Mouse (Mus musculus): ENCODE measurements at regions not wholly inside any gene's neighbourhood (a gene's known extent, or its start where the extent isn't known, plus 50 kb on each side); places are given as distances from the start of the nearest gene placed in this dataset.

GRCm38 (mm10) chr7:137939116-137939515, 458.4 kb downstream of the Tcerg1l start:
- H3K27me3 ChIP-seq (ENCODE audit: control insufficient read depth, insufficient read depth, insufficient read length), result no peaks in the 10 kb centered on the region
- H3K36me3 ChIP-seq (ENCODE audit: control insufficient read depth, insufficient read depth), result no peaks in the 10 kb centered on the region
- TF ChIP-seq MAX (IDR thresholded peaks at IDR 0.05), result no peak
- no peak for TF ChIP-seq USF1 (IDR thresholded peaks at IDR 0.05; ENCODE audit: low read depth)
- no peaks in the 10 kb centered on the region for H3K79me2 ChIP-seq (ENCODE audit: control insufficient read depth, insufficient read depth)
- H3ac ChIP-seq (ENCODE audit: control insufficient read depth, insufficient read length, low read depth), result no peak overlapping the region
- H3K79me3 ChIP-seq (ENCODE audit: low read depth), result no peaks in the 10 kb centered on the region
- no peak overlapping the region for H3K4me3 ChIP-seq (ENCODE audit: insufficient read depth, poor library complexity, severe bottlenecking)

DNA sequence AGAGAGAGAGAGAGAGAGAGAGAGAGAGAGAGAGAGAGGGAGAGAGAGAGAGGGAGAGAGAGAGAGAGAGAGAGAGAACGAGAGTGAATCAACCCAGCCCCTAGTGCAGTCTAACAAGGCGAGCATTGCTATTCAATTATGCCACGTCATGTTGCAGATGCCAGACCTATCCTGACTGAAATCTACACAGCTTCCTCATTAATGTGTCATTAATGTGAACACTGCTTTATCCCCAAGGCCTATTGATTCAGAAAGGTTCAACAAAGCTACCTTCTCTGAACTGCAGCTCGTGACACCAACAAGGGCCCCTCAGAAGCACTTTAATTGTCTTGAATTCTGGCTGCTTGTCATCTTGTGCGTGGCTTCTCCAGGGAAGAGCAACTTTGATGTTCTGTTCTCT, 457.4 kb downstream of the Tcerg1l start:
- H3K4me3 ChIP-seq (ENCODE audit: insufficient read depth, poor library complexity, severe bottlenecking), result no peak overlapping the region
- no peaks in the 10 kb centered on the region for H3K79me2 ChIP-seq (ENCODE audit: control insufficient read depth, insufficient read depth)
- TF ChIP-seq MAX (IDR thresholded peaks at IDR 0.05) (no peak), CTCF (IDR thresholded peaks at IDR 0.05; ENCODE audit: control insufficient read depth, insufficient read depth, insufficient read length) (no peak), FOSL1 (IDR thresholded peaks at IDR 0.05; ENCODE audit: insufficient read depth, low read length, poor library complexity, severe bottlenecking) (no peak), CEBPB (IDR thresholded peaks at IDR 0.05; ENCODE audit: low read depth) (no peak), MYOD1 (IDR thresholded peaks at IDR 0.05; ENCODE audit: control insufficient read depth, insufficient read length, low read depth) (no peak), MYOG (IDR thresholded peaks at IDR 0.05; ENCODE audit: control insufficient read depth, extremely low read depth, insufficient read length) (no peak), USF1 (IDR thresholded peaks at IDR 0.05; ENCODE audit: low read depth) (no peak)
- H3K79me3 ChIP-seq (ENCODE audit: low read depth), result no peaks in the 10 kb centered on the region
- no peaks in the 10 kb centered on the region for H3K27me3 ChIP-seq (ENCODE audit: control insufficient read depth, insufficient read depth, insufficient read length)
- H3ac ChIP-seq (ENCODE audit: control insufficient read depth, insufficient read length, low read depth), result no peak overlapping the region
- H3K36me3 ChIP-seq (ENCODE audit: control insufficient read depth, insufficient read depth), result no peaks in the 10 kb centered on the region

GRCm38 (mm10) chr7:137944991-137945390, 452.5 kb downstream of the Tcerg1l start:
- Histone ChIP-seq H3K36me3 (ENCODE audit: control insufficient read depth, insufficient read depth) (no peaks in the 10 kb centered on the region), H3K79me2 (ENCODE audit: control insufficient read depth, insufficient read depth) (no peaks in the 10 kb centered on the region), H3ac (ENCODE audit: control insufficient read depth, insufficient read length, low read depth) (no peak overlapping the region), H3K79me3 (ENCODE audit: low read depth) (no peaks in the 10 kb centered on the region), H3K27me3 (ENCODE audit: control insufficient read depth, insufficient read depth, insufficient read length) (no peaks in the 10 kb centered on the region), H3K4me3 (ENCODE audit: insufficient read depth, poor library complexity, severe bottlenecking) (no peak overlapping the region)
- no peak for TF ChIP-seq MYOG (IDR thresholded peaks at IDR 0.05; ENCODE audit: control insufficient read depth, extremely low read depth, insufficient read length)
- TF ChIP-seq MAX (IDR thresholded peaks at IDR 0.05), result no peak
- TF ChIP-seq USF1 (IDR thresholded peaks at IDR 0.05; ENCODE audit: low read depth), result no peak
- no peak for TF ChIP-seq MYOD1 (IDR thresholded peaks at IDR 0.05; ENCODE audit: control insufficient read depth, insufficient read length, low read depth)
- TF ChIP-seq CEBPB (IDR thresholded peaks at IDR 0.05; ENCODE audit: low read depth), result no peak
- no peak for TF ChIP-seq CTCF (IDR thresholded peaks at IDR 0.05; ENCODE audit: control insufficient read depth, insufficient read depth, insufficient read length)
- TF ChIP-seq FOSL1 (IDR thresholded peaks at IDR 0.05; ENCODE audit: insufficient read depth, low read length, poor library complexity, severe bottlenecking), result no peak

DNA sequence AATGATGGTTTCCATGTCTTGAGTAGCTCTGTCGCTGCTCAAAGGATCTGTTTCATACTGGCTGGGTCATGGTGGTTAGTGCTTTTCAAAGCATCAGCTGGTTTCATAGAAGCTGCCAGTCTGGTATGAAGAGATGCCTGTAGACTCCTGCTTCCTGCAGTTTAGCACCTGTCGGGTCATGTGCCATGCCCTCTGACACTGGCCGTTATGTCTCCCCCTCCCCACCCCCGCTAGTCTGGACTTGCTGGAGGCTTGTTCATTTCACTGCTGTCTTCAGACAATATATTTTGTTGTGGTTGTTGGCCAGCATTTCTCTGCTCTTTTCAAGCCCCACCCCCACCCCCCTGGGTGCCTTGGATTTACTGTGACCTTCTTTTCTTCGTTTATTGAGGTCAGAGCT, 450.1 kb downstream of the Tcerg1l start:
- H3K36me3 ChIP-seq (ENCODE audit: control insufficient read depth, insufficient read depth), result no peaks in the 10 kb centered on the region
- H3K79me3 ChIP-seq (ENCODE audit: low read depth), result no peaks in the 10 kb centered on the region
- no peak overlapping the region for H3K4me3 ChIP-seq (ENCODE audit: insufficient read depth, poor library complexity, severe bottlenecking)
- no peaks in the 10 kb centered on the region for H3K27me3 ChIP-seq (ENCODE audit: control insufficient read depth, insufficient read depth, insufficient read length)
- no peak for TF ChIP-seq CTCF (IDR thresholded peaks at IDR 0.05; ENCODE audit: control insufficient read depth, insufficient read depth, insufficient read length)
- TF ChIP-seq FOSL1 (IDR thresholded peaks at IDR 0.05; ENCODE audit: insufficient read depth, low read length, poor library complexity, severe bottlenecking), result no peak
- no peak for TF ChIP-seq MYOD1 (IDR thresholded peaks at IDR 0.05; ENCODE audit: control insufficient read depth, insufficient read length, low read depth)
- TF ChIP-seq MYOG (IDR thresholded peaks at IDR 0.05; ENCODE audit: control insufficient read depth, extremely low read depth, insufficient read length), result no peak
- no peak for TF ChIP-seq CEBPB (IDR thresholded peaks at IDR 0.05; ENCODE audit: low read depth)
- no peak for TF ChIP-seq MAX (IDR thresholded peaks at IDR 0.05)
- TF ChIP-seq USF1 (IDR thresholded peaks at IDR 0.05; ENCODE audit: low read depth), result no peak
- no peaks in the 10 kb centered on the region for H3K79me2 ChIP-seq (ENCODE audit: control insufficient read depth, insufficient read depth)
- no peak overlapping the region for H3ac ChIP-seq (ENCODE audit: control insufficient read depth, insufficient read length, low read depth)

GRCm38 (mm10) chr7:137957354-137957753, 440.2 kb downstream of the Tcerg1l start:
- Histone ChIP-seq H3K79me2 (ENCODE audit: control insufficient read depth, insufficient read depth) (no peaks in the 10 kb centered on the region), H3K36me3 (ENCODE audit: control insufficient read depth, insufficient read depth) (no peaks in the 10 kb centered on the region), H3ac (ENCODE audit: control insufficient read depth, insufficient read length, low read depth) (no peak overlapping the region), H3K4me3 (ENCODE audit: insufficient read depth, poor library complexity, severe bottlenecking) (no peak overlapping the region), H3K79me3 (ENCODE audit: low read depth) (no peaks in the 10 kb centered on the region), H3K27me3 (ENCODE audit: control insufficient read depth, insufficient read depth, insufficient read length) (no peaks in the 10 kb centered on the region)
- TF ChIP-seq FOSL1 (IDR thresholded peaks at IDR 0.05; ENCODE audit: insufficient read depth, low read length, poor library complexity, severe bottlenecking), result no peak
- TF ChIP-seq USF1 (IDR thresholded peaks at IDR 0.05; ENCODE audit: low read depth), result peak; percentile 89
- TF ChIP-seq CEBPB (IDR thresholded peaks at IDR 0.05; ENCODE audit: low read depth), result peak; percentile 82

- H3K79me2 ChIP-seq (ENCODE audit: control insufficient read depth, insufficient read depth), result no peaks in the 10 kb centered on the region
- no peaks in the 10 kb centered on the region for H3K36me3 ChIP-seq (ENCODE audit: control insufficient read depth, insufficient read depth)
- no peak overlapping the region for H3ac ChIP-seq (ENCODE audit: control insufficient read depth, insufficient read length, low read depth)
- no peaks in the 10 kb centered on the region for H3K79me3 ChIP-seq (ENCODE audit: low read depth)
- H3K4me3 ChIP-seq (ENCODE audit: insufficient read depth, poor library complexity, severe bottlenecking), result no peak overlapping the region
- TF ChIP-seq USF1 (IDR thresholded peaks at IDR 0.05; ENCODE audit: low read depth) (peak; percentile 83), MYOG (IDR thresholded peaks at IDR 0.05; ENCODE audit: control insufficient read depth, extremely low read depth, insufficient read length) (no peak)
- H3K27me3 ChIP-seq (ENCODE audit: control insufficient read depth, insufficient read depth, insufficient read length), result no peaks in the 10 kb centered on the region
These were observed 439.7 kb downstream of the Tcerg1l start for GRCm38 (mm10) chr7:137957848-137958247.

Data from C2C12 (cell line).